Mouse (Mus musculus) CH12.LX (cell line): Measurements from ENCODE around the gene Ddias. TPM values are rescaled to one million over a fixed set of nuclear protein-coding genes. Genes with fewer than 3 reads are reported as not detected.

ENCODE experiments used
- DNase-seq: peaks from one replicate; pipeline ENCODE4 v3.0.0-alpha.2; 2013; ENCODE audit errors: extremely low read depth
- H3K27ac ChIP-seq: 2 replicates; pipeline ENCODE4 v1.5.1; 2012; ENCODE audit warnings: low read depth, mild to moderate bottlenecking, control low read depth, moderate library complexity; ENCODE audit not compliant: insufficient read depth
- H3K27me3 ChIP-seq: replicated peaks from 2 replicates; pipeline ENCODE3; 2012; ENCODE audit warnings: inconsistent platforms
- H3K36me3 ChIP-seq, 2 experiments: replicated peaks in 1 of 2; 2 replicates each; pipeline versions ENCODE3 to v1.6.1; 2012; ENCODE audit warnings: inconsistent platforms in 1 of 2, low read length in 1 of 2, mild to moderate bottlenecking in 1 of 2, mixed read lengths in 1 of 2, moderate library complexity in 1 of 2; ENCODE audit not compliant: control insufficient read depth in 1 of 2, insufficient read depth in 1 of 2
- H3K4me1 ChIP-seq, 2 experiments: 2 replicates each; pipeline ENCODE4 v1.6.1; 2012; ENCODE audit warnings: inconsistent platforms in 1 of 2, moderate library complexity in 1 of 2; ENCODE audit not compliant: insufficient read depth in 2 of 2, control insufficient read depth in 1 of 2
- H3K4me2 ChIP-seq: 2 replicates; pipeline ENCODE4 v1.6.1; 2012; ENCODE audit warnings: low read depth, mild to moderate bottlenecking, control low read depth; ENCODE audit not compliant: poor library complexity, insufficient read depth, severe bottlenecking
- H3K4me3 ChIP-seq, 3 experiments: fragments of 150-350 bp in 1 of 3; sonication (generic) in 1 of 3; replicated peaks in 1 of 3; 2 replicates each; pipeline versions ENCODE3 to v1.5.1; 2011 to 2012; ENCODE audit warnings: low read depth in 2 of 3, low read length in 2 of 3, mild to moderate bottlenecking in 2 of 3, moderate library complexity in 2 of 3, control low read depth in 1 of 3, improper control_type of control experiment in 1 of 3, inconsistent platforms in 1 of 3, mixed read lengths in 1 of 3; ENCODE audit not compliant: poor library complexity in 1 of 3
- H3K79me2 ChIP-seq: replicated peaks from 2 replicates; pipeline ENCODE4 v1.6.1; 2012; ENCODE audit warnings: mild to moderate bottlenecking, moderate library complexity; ENCODE audit not compliant: control insufficient read depth, poor library complexity, insufficient read depth, severe bottlenecking; ENCODE audit errors: extremely low read depth
- H3K9ac ChIP-seq: 2 replicates; pipeline ENCODE4 v1.6.1; 2012; ENCODE audit warnings: low read depth, mild to moderate bottlenecking, control low read depth, moderate library complexity; ENCODE audit not compliant: insufficient read depth
- H3K9me3 ChIP-seq: replicated peaks from 2 replicates; pipeline ENCODE3; 2012; ENCODE audit warnings: low read length, inconsistent platforms, mixed read lengths
- BHLHE40 ChIP-seq: IDR thresholded peaks from 2 replicates; pipeline ENCODE4 v1.6.1; 2011; ENCODE audit warnings: mild to moderate bottlenecking, low read depth, low read length, improper control_type of control experiment
- CHD1 ChIP-seq: IDR thresholded peaks from 2 replicates; pipeline ENCODE4 v1.6.1; 2012; ENCODE audit warnings: low read depth, low read length, improper control_type of control experiment, inconsistent platforms
- CHD2 ChIP-seq: IDR thresholded peaks from 2 replicates; pipeline ENCODE4 v1.6.1; 2011; ENCODE audit warnings: low read length, improper control_type of control experiment
- CTCF ChIP-seq, 2 experiments: IDR thresholded peaks in 1 of 2; conservative IDR thresholded peaks in 1 of 2; 2 replicates each; pipeline ENCODE4 v1.5.1; 2011 to 2012; ENCODE audit warnings: low read depth in 2 of 2, low read length in 2 of 2, improper control_type of control experiment in 1 of 2, inconsistent platforms in 1 of 2, mild to moderate bottlenecking in 1 of 2, moderate library complexity in 1 of 2
- ELF1 ChIP-seq: IDR thresholded peaks from 2 replicates; pipeline ENCODE4 v1.6.1; 2014; ENCODE audit warnings: low read depth, mild to moderate bottlenecking, inconsistent platforms, low read length, improper control_type of control experiment
- EP300 ChIP-seq: IDR thresholded peaks from 2 replicates; pipeline ENCODE4 v1.6.1; 2011; ENCODE audit warnings: low read length, improper control_type of control experiment
- GABPA ChIP-seq: IDR thresholded peaks from 2 replicates; pipeline ENCODE4 v1.6.1; 2012; ENCODE audit warnings: low read depth, low read length, improper control_type of control experiment, inconsistent platforms; ENCODE audit not compliant: insufficient replicate concordance
- HCFC1 ChIP-seq: IDR thresholded peaks from 2 replicates; pipeline ENCODE4 v1.6.1; 2012; ENCODE audit warnings: low read depth, mild to moderate bottlenecking, inconsistent platforms, low read length, improper control_type of control experiment
- IRF4 ChIP-seq: IDR thresholded peaks from 2 replicates; pipeline ENCODE4 v1.6.1; 2014; ENCODE audit warnings: low read depth, mild to moderate bottlenecking, inconsistent platforms, low read length, improper control_type of control experiment
- JUN ChIP-seq: IDR thresholded peaks from 2 replicates; pipeline ENCODE4 v1.6.1; 2011; ENCODE audit warnings: low read depth, mild to moderate bottlenecking, low read length, improper control_type of control experiment, moderate library complexity; ENCODE audit not compliant: insufficient read depth
- KAT2A ChIP-seq: IDR thresholded peaks from 2 replicates; pipeline ENCODE4 v1.6.1; 2012; ENCODE audit warnings: low read length, improper control_type of control experiment, inconsistent platforms; ENCODE audit not compliant: insufficient replicate concordance
- MAFK ChIP-seq: IDR thresholded peaks from 2 replicates; pipeline ENCODE4 v1.6.1; 2011; ENCODE audit warnings: low read length, improper control_type of control experiment; ENCODE audit not compliant: insufficient replicate concordance
- MAX ChIP-seq: IDR thresholded peaks from 2 replicates; pipeline ENCODE4 v1.6.1; 2011; ENCODE audit warnings: low read length, improper control_type of control experiment
- MAZ ChIP-seq: IDR thresholded peaks from 2 replicates; pipeline ENCODE4 v1.6.1; 2012; ENCODE audit warnings: low read depth, mild to moderate bottlenecking, inconsistent platforms, low read length, improper control_type of control experiment, moderate library complexity
- MEF2A ChIP-seq: IDR thresholded peaks from 2 replicates; pipeline ENCODE4 v1.6.1; 2014; ENCODE audit warnings: low read depth, mild to moderate bottlenecking, inconsistent platforms, low read length, improper control_type of control experiment, borderline replicate concordance
- MXI1 ChIP-seq: IDR thresholded peaks from 2 replicates; pipeline ENCODE4 v1.6.1; 2011; ENCODE audit warnings: mild to moderate bottlenecking, low read depth, low read length, improper control_type of control experiment
- MYC ChIP-seq: IDR thresholded peaks from 2 replicates; pipeline ENCODE4 v1.6.1; 2011; ENCODE audit warnings: low read depth, mild to moderate bottlenecking, improper control_type of control experiment, low read length
- NRF1 ChIP-seq: IDR thresholded peaks from 2 replicates; pipeline ENCODE4 v1.6.1; 2014; ENCODE audit warnings: low read depth, mild to moderate bottlenecking, inconsistent platforms, low read length, improper control_type of control experiment, moderate library complexity
- POLR2A ChIP-seq: IDR thresholded peaks from 2 replicates; pipeline ENCODE4 v1.6.1; 2011; ENCODE audit warnings: low read depth, mild to moderate bottlenecking, improper control_type of control experiment, low read length
- POLR2AphosphoS2 ChIP-seq: IDR thresholded peaks from 2 replicates; pipeline ENCODE4 v1.6.1; 2011; ENCODE audit warnings: low read depth, low read length, improper control_type of control experiment
- SMC3 ChIP-seq: IDR thresholded peaks from 2 replicates; pipeline ENCODE4 v1.6.1; 2011; ENCODE audit warnings: low read depth, low read length, improper control_type of control experiment
- TBP ChIP-seq: conservative IDR thresholded peaks from 2 replicates; pipeline ENCODE4 v1.6.1; 2011; ENCODE audit warnings: low read depth, low read length, improper control_type of control experiment
- TCF12 ChIP-seq: IDR thresholded peaks from 2 replicates; pipeline ENCODE4 v1.6.1; 2014; ENCODE audit warnings: low read depth, mild to moderate bottlenecking, inconsistent platforms, low read length, improper control_type of control experiment
- UBTF ChIP-seq: IDR thresholded peaks from 2 replicates; pipeline ENCODE4 v1.6.1; 2012; ENCODE audit warnings: low read depth, mild to moderate bottlenecking, inconsistent platforms, low read length, improper control_type of control experiment, moderate library complexity
- ZC3H11A ChIP-seq: IDR thresholded peaks from 2 replicates; pipeline ENCODE4 v1.6.1; 2012; ENCODE audit warnings: low read depth, mild to moderate bottlenecking, inconsistent platforms, low read length, improper control_type of control experiment
- ZKSCAN1 ChIP-seq: IDR thresholded peaks from 2 replicates; pipeline ENCODE4 v1.6.1; 2012; ENCODE audit warnings: low read depth, inconsistent platforms, low read length, improper control_type of control experiment, borderline replicate concordance
- ZMIZ1 ChIP-seq: IDR thresholded peaks from 2 replicates; pipeline ENCODE4 v1.6.1; 2012; ENCODE audit warnings: low read depth, mild to moderate bottlenecking, inconsistent platforms, low read length, improper control_type of control experiment
- dilution Hi-C: fragments of 300-500 bp; cut with MboI; formaldehyde crosslinking; loops from 2 replicates; pipeline ENCODE4 v1.14.3; 2020; ENCODE audit warnings: low sequenced_read_pairs; ENCODE audit not compliant: extremely low pct_unique_long_range_greater_than_20kb, extremely low pct_ligation_motif_present
- in situ Hi-C: fragments of 300-500 bp; cut with MboI; formaldehyde crosslinking; loops from 3 replicates; pipeline ENCODE4 v1.14.3; 2019; ENCODE audit warnings: low sequenced_read_pairs, low pct_ligation_motif_present, low pct_unique_long_range_greater_than_20kb, mixed read lengths
- polyA plus RNA-seq: library from polyadenylated mRNA; unstranded; fragments of >175 nt; gene quantifications from 2 replicates; pipeline ENCODE4 v1.2.1, GENCODE M21; 2012; ENCODE audit warnings: low read depth; ENCODE audit not compliant: insufficient read length
- total RNA-seq, 2 experiments: library from RNA; depleted of rRNA; stranded (reverse); fragments of 300-350 nt in 1 of 2; fragments of >200 nt in 1 of 2; gene quantifications; 2 replicates each; pipeline ENCODE4 v1.2.3; 2012 to 2014

Ddias gene
- total and polyA plus RNA-seq, 3 experiments, result 17.5 to 38.0 (median 24.0) TPM

DNA sequence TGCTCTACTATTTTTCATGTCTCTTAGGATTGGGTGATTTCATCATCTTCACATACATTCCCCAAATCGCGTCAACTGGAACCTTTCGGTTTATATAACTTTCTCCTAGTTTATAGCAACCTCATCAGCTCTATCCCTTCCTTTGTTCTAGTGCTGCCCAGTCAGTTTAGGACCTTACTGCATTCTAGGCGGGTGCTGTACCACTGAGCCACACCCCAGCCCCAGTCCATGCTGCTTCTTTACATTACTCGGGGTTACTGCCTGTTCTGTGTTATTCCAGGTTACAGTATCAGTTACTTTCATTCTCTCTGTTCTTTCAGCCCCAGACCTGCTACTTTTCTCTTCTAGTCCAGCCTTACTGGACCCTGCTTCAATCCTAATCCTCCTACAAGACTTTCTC lies 13.2 kb upstream of the Ddias start:
- TF ChIP-seq MAX (no peak), POLR2A (no peak), UBTF (no peak), HCFC1 (no peak), MEF2A (no peak), CHD1 (no peak), POLR2AphosphoS2 (no peak), SMC3 (no peak), CTCF (conservative IDR thresholded peaks at IDR 0.05 in 1 of 2, IDR thresholded peaks at IDR 0.05 in 1 of 2; ENCODE audit: low read depth in 2 of 2, low read length in 2 of 2) (no peak), MYC (no peak), GABPA (no peak), JUN (no peak), CHD2 (no peak), NRF1 (no peak), EP300 (no peak), ZC3H11A (no peak), KAT2A (no peak), ZKSCAN1 (no peak), BHLHE40 (no peak)
- H3K9ac ChIP-seq, result no peak overlapping the region
- no peaks in the 10 kb centered on the region for H3K27me3 ChIP-seq
- H3K9me3 ChIP-seq, result no peaks in the 10 kb centered on the region
- peaks cover 0 to 69% of the 10 kb centered on the region in 2 experiments for H3K36me3 ChIP-seq
- dilution Hi-C loops, result no loop called here
- no peak overlapping the region for H3K4me2 ChIP-seq
- no peak overlapping the region for H3K4me3 ChIP-seq
- in situ Hi-C loops, result no loop called here
- no peak for DNase-seq
- no peaks in the 10 kb centered on the region for H3K79me2 ChIP-seq
- peaks cover 0 to 3% of the 10 kb centered on the region in 2 experiments; a peak in 1 of 4 replicates for H3K4me1 ChIP-seq
- H3K27ac ChIP-seq, result no peak overlapping the region

DNA sequence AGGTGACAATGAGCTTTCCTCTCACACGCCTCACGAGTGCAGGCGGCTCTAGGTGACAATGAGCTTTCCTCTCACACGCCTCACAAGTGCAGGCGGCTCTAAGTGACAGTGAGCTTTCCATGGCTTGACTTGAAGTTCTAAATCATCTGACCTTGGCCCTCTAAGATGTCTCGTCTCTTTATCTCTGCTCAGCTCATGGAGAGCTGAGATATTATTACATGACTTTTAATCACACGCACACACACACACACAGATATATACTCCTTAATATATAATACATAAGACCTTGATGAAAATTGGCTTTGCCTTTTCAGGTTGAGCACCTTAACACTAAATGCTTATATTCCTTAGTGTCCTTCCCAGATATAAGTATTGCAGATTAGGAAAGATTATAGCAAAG lies 12.8 kb upstream of the Ddias start:
- dilution Hi-C loops (no loop called here), in situ Hi-C loops (no loop called here)
- no peaks in the 10 kb centered on the region for H3K9me3 ChIP-seq
- no peaks in the 10 kb centered on the region for H3K79me2 ChIP-seq
- no peak overlapping the region for H3K4me2 ChIP-seq
- no peak for DNase-seq
- no peak overlapping the region for H3K9ac ChIP-seq
- peaks cover 0 to 70% of the 10 kb centered on the region in 2 experiments for H3K36me3 ChIP-seq
- no peak overlapping the region for H3K4me3 ChIP-seq
- H3K4me1 ChIP-seq, result peaks cover 0 to 7% of the 10 kb centered on the region in 2 experiments; a peak in 1 of 4 replicates
- H3K27me3 ChIP-seq, result no peaks in the 10 kb centered on the region
- H3K27ac ChIP-seq, result no peak overlapping the region
- TF ChIP-seq ELF1, result no peak
- TF ChIP-seq IRF4, result no peak
- no peak for TF ChIP-seq ZMIZ1
- TF ChIP-seq MAZ, result no peak
- TF ChIP-seq UBTF, result no peak
- TF ChIP-seq MAFK, result no peak
- TF ChIP-seq GABPA, result no peak
- TF ChIP-seq MEF2A, result no peak
- no peak for TF ChIP-seq TBP
- no peak for TF ChIP-seq NRF1
- TF ChIP-seq TCF12, result no peak
- TF ChIP-seq JUN, result no peak
- no peak for TF ChIP-seq POLR2AphosphoS2
- no peak for TF ChIP-seq BHLHE40
- TF ChIP-seq SMC3, result no peak
- no peak for TF ChIP-seq MXI1
- TF ChIP-seq ZKSCAN1, result no peak
